Mouse (Mus musculus) cortical plate, adult 2 months (tissue): ENCODE data around the gene Dusp6.

Source experiments
- CTCF ChIP-seq: fragments of 200-500 bp; IDR thresholded peaks from 2 replicates; pipeline ENCODE4 v1.5.1; 2011; ENCODE audit warnings: mild to moderate bottlenecking, control low read depth, low read length; ENCODE audit not compliant: insufficient read depth; ENCODE audit errors: extremely low read depth
- POLR2A ChIP-seq: fragments of 200-500 bp; IDR thresholded peaks from 2 replicates; pipeline ENCODE4 v1.6.1; 2011; ENCODE audit warnings: mild to moderate bottlenecking, low read length, control low read depth; ENCODE audit not compliant: insufficient read depth; ENCODE audit errors: extremely low read depth

DNA sequence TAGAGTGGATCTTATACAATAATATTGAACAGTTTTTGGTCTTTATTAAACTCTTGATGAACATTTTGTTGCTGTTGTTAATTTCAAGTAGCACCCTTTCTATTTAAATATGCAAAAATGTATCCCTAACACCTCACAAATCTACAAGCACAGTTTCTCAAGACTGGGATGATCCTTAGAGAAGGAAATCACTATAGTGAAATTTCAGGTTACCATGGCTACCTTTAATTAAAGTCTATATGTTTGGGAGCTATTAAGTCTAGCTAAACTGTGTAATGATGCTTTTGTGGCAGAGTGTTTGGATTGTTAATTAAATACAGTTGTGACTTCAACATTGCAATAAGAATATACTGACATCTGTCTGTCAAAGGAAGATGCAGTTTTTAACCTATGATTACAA, 54.0 kb downstream of the Dusp6 start:
- TF ChIP-seq CTCF, result no peak
- TF ChIP-seq POLR2A, result no peak
